Mouse (Mus musculus): Measurements from ENCODE around the gene a. TPM values are rescaled to one million over a fixed set of nuclear protein-coding genes. Genes with fewer than 3 reads are reported as not detected.
"Not testable (repeated sequence)": the region's sequence is repeated elsewhere in the genome, so short reads cannot be mapped to it uniquely, and the experiment has no call there.

Gene a
- polyA plus RNA-seq, 1 experiment from 2014 or later = 0.94 TPM

DNA sequence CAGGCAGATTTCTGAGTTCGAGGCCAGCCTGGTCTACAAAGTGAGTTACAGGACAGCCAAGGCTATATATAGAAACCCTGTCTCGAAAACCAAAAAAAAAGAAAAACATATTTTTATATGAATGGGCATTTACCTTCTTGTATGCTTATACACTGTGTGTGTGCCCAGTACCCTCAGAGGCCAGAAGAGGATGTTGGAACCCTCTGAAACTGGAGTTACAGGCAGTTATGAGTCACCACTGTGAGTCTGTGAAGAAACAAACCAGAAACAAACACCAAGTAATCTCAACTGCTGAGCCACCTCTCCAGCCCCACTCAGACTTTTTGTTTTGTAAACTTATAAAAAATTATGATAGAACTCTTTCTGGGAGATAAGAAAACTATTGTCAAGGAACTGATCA, 255.6 kb downstream of the a start:
- H3K9me3 ChIP-seq (replicated peaks) = no peaks in the 10 kb centered on the region
- DNase-seq (ENCODE audit: low spot score) = no peak
- H3K27me3 ChIP-seq (ENCODE audit: low read depth, poor library complexity, severe bottlenecking) = 0 out of 2 replicates have a peak, but pooled peaks cover 3% of the 10 kb centered on the region
- no peak overlapping the region for H3K4me3 ChIP-seq
- WGBS = 85% methylated on average over 2 of the region's 2 CpGs
- no peaks in the 10 kb centered on the region for H3K36me3 ChIP-seq
- peaks cover 16% of the 10 kb centered on the region for H3K4me1 ChIP-seq
- H3K27ac ChIP-seq (replicated peaks) = no peak overlapping the region

DNA sequence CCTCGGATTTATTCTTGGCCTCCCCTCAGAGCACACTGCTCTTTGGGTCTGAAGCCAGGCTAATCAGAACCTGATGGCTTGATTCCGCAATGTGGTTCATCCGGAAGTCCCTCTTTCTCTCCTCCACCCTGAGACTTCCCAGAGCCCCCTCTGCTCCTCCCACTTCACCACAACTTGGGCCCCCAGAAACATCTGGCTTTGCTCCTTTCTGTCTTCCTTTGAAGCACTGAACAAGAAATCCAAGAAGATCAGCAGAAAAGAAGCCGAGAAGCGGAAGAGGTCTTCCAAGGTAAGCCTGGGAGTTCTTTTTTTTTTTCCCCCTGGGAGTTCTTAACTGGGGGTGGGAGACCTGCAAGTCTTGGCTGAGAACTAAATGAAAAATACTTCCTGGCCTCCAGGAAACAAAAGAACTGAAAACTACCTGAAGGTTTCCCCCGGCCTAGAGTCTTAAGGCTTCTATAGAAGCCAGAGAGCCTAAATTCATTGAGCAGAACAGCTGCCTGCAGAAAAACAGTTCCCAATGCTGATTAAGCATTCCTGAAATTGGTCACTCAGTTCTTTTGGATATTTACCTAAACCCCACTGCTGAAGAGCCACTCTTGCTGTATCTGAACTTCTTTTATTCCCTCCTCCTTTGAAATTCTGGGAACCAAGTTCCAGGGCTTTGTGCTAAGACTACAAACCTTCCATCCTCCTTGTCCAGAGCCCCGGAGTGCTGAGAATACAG, 256.4 kb downstream of the a start:
- Histone ChIP-seq H3K4me1 (peaks cover 18% of the 10 kb centered on the region), H3K9me3 (replicated peaks) (no peaks in the 10 kb centered on the region), H3K36me3 (no peaks in the 10 kb centered on the region), H3K27ac (replicated peaks) (no peak overlapping the region), H3K4me3 (no peak overlapping the region), H3K27me3 (ENCODE audit: low read depth, poor library complexity, severe bottlenecking) (0 out of 2 replicates have a peak, but pooled peaks cover 3% of the 10 kb centered on the region)
- 56% methylated on average over 7 of the region's 7 CpGs for WGBS
- DNase-seq (ENCODE audit: low spot score) = no peak

- Histone ChIP-seq H3K36me3 (no peaks in the 10 kb centered on the region), H3K9me3 (replicated peaks) (no peaks in the 10 kb centered on the region), H3K4me3 (peak overlapping the region; percentile 72), H3K27ac (replicated peaks) (peak overlapping the region; percentile 96), H3K27me3 (ENCODE audit: low read depth, poor library complexity, severe bottlenecking) (0 out of 2 replicates have a peak, but pooled peaks cover 3% of the 10 kb centered on the region), H3K4me1 (peaks cover 18% of the 10 kb centered on the region)
- no peak for DNase-seq (ENCODE audit: low spot score)
- WGBS = 24% methylated on average over 5 of the region's 5 CpGs
These were observed 258.9 kb downstream of the a start for GRCm38 (mm10) chr2:155050108-155050503.

GRCm38 (mm10) chr2:155050504-155051236, 259.5 kb downstream of the a start:
- no peaks in the 10 kb centered on the region for H3K36me3 ChIP-seq
- H3K4me3 ChIP-seq = peak overlapping the region; percentile 72
- H3K27ac ChIP-seq (replicated peaks) = peak overlapping the region; percentile 96
- H3K27me3 ChIP-seq (ENCODE audit: low read depth, poor library complexity, severe bottlenecking) = 0 out of 2 replicates have a peak, but pooled peaks cover 3% of the 10 kb centered on the region
- WGBS = under 1% methylated on average over 45 of the region's 45 CpGs
- no peaks in the 10 kb centered on the region for H3K9me3 ChIP-seq (replicated peaks)
- DNase-seq (ENCODE audit: low spot score) = peak; percentile 97
- peaks cover 18% of the 10 kb centered on the region for H3K4me1 ChIP-seq

DNA sequence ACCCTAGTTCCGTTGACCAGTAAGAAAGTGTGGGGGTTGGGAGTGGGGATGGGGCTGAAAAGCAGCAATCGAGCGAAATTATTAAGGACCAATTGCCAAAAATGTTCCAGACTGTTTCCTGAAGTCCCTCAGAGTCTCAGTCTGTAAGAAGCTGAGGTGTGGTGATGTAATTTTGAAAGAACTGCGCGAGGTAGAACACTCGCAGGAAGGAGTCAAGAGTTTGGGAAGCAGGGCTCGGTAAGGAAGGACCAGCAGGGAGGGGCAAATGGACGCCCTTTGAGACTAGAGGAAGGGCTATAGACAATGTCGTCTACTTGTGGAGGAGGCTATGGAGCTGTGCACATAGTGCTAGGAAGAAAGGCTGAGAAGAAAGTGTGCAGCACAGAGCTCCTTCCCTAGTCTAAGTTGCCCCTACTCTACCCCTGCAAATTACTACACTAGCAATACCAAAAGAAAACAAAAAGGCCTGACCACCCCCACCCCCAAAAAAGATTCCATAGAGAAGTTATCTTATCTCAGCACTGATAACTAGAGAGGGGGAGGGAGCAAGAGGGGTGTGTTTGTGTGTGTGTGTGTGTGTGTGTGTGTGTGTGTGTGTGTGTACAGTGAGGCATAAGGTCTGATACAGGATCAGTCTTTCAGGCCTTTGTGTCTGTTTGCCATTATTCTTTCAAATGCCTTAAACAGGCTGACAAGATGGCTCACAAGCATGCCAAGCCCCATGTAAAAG, 260.6 kb downstream of the a start:
- Histone ChIP-seq H3K27ac (replicated peaks) (peak overlapping the region; percentile 96), H3K9me3 (replicated peaks) (no peaks in the 10 kb centered on the region), H3K27me3 (ENCODE audit: low read depth, poor library complexity, severe bottlenecking) (0 out of 2 replicates have a peak, but pooled peaks cover 3% of the 10 kb centered on the region), H3K4me1 (peaks cover 18% of the 10 kb centered on the region), H3K36me3 (no peaks in the 10 kb centered on the region), H3K4me3 (peak overlapping the region; percentile 72)
- 28% methylated on average over 9 of the region's 9 CpGs for WGBS
- DNase-seq (ENCODE audit: low spot score) = no peak

- Histone ChIP-seq H3K9me3 (replicated peaks) (no peaks in the 10 kb centered on the region), H3K36me3 (no peaks in the 10 kb centered on the region), H3K27me3 (ENCODE audit: low read depth, poor library complexity, severe bottlenecking) (0 out of 2 replicates have a peak, but pooled peaks cover 3% of the 10 kb centered on the region), H3K4me3 (no peak overlapping the region), H3K4me1 (peaks cover 18% of the 10 kb centered on the region), H3K27ac (replicated peaks) (no peak overlapping the region)
- 83% methylated on average over 2 of the region's 2 CpGs for WGBS
- DNase-seq (ENCODE audit: low spot score) = no peak
These were observed 261.5 kb downstream of the a start for GRCm38 (mm10) chr2:155052681-155053080.

GRCm38 (mm10) chr2:155053512-155053911, 262.3 kb downstream of the a start:
- not testable (repeated sequence) for H3K9me3 ChIP-seq (replicated peaks); H3K27ac ChIP-seq (replicated peaks); H3K36me3 ChIP-seq; DNase-seq (ENCODE audit: low spot score); H3K4me3 ChIP-seq; H3K27me3 ChIP-seq (ENCODE audit: low read depth, poor library complexity, severe bottlenecking)
- 89% methylated on average over 8 of the region's 8 CpGs for WGBS
- peaks cover 18% of the 10 kb centered on the region for H3K4me1 ChIP-seq

DNA sequence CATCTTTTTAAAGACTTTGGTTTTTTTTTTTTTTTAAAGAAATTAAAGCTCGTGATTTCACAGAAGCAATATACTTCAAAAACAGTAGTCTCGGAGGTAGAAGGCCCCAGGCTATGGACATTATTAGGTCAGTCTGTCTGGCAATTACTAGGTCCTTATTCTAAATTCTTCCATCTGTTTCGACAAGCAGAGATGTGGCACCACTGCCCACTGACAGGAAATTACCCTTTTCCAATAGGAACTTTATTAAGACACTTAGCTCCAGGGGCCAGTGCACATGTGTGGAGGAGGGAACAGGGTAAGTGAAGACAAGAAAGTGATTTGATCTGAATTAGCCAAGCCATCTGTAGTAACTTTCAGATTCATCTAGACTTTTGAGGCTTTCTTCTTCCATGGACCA, 263.5 kb downstream of the a start:
- Histone ChIP-seq H3K27ac (replicated peaks) (no peak overlapping the region), H3K9me3 (replicated peaks) (no peaks in the 10 kb centered on the region), H3K27me3 (ENCODE audit: low read depth, poor library complexity, severe bottlenecking) (no peaks in the 10 kb centered on the region), H3K4me3 (no peak overlapping the region), H3K36me3 (peaks cover 8% of the 10 kb centered on the region), H3K4me1 (peaks cover 18% of the 10 kb centered on the region)
- WGBS = 90% methylated on average over 3 of the region's 3 CpGs
- DNase-seq (ENCODE audit: low spot score) = no peak

DNA sequence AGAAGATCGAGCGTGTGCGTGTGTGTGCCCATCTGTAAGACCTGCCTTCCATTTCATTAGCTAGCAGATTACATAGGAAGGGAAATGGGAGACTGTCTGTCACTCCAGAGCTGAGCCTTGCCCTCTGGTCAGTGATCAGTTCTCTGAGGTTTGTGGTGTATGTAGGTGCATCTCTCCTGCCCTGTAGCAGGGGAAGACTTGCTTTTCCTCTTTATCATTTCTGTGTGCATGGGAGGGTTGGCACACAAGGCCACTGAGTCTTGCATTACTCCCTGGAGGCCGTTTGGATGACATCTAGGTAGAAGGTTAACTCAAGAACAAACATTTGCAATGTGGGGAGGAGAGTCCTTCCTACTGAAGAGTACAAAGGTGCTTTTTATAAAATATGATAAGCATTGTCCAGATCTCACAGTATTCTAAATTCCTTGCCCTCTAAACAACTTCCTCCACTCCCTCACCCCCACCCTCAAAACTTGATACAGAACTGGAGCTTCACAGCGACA, 264.9 kb downstream of the a start:
- no peaks in the 10 kb centered on the region for H3K27me3 ChIP-seq (ENCODE audit: low read depth, poor library complexity, severe bottlenecking)
- H3K4me1 ChIP-seq = peaks cover 9% of the 10 kb centered on the region
- no peak overlapping the region for H3K27ac ChIP-seq (replicated peaks)
- DNase-seq (ENCODE audit: low spot score) = no peak
- peaks cover 16% of the 10 kb centered on the region for H3K36me3 ChIP-seq
- WGBS = 81% methylated on average over 5 of the region's 5 CpGs
- H3K4me3 ChIP-seq = no peak overlapping the region
- no peaks in the 10 kb centered on the region for H3K9me3 ChIP-seq (replicated peaks)

- H3K4me3 ChIP-seq = no peak overlapping the region
- WGBS = 71% methylated on average over 1 of the region's 1 CpGs
- peaks cover 28% of the 10 kb centered on the region for H3K36me3 ChIP-seq
- no peaks in the 10 kb centered on the region for H3K4me1 ChIP-seq
- H3K27me3 ChIP-seq (ENCODE audit: low read depth, poor library complexity, severe bottlenecking) = no peaks in the 10 kb centered on the region
- no peak overlapping the region for H3K27ac ChIP-seq (replicated peaks)
- no peaks in the 10 kb centered on the region for H3K9me3 ChIP-seq (replicated peaks)
- no peak for DNase-seq (ENCODE audit: low spot score)
These were observed 266.2 kb downstream of the a start for GRCm38 (mm10) chr2:155057361-155057760.

GRCm38 (mm10) chr2:155071027-155071426, 279.8 kb downstream of the a start:
- Histone ChIP-seq H3K27me3 (ENCODE audit: low read depth, poor library complexity, severe bottlenecking) (peaks cover 10% of the 10 kb centered on the region), H3K27ac (replicated peaks) (no peak overlapping the region), H3K36me3 (peaks cover 52% of the 10 kb centered on the region), H3K9me3 (replicated peaks) (no peaks in the 10 kb centered on the region), H3K4me1 (peaks cover 33% of the 10 kb centered on the region), H3K4me3 (no peak overlapping the region)
- WGBS = 91% methylated on average over 9 of the region's 9 CpGs
- no peak for DNase-seq (ENCODE audit: low spot score)

DNA sequence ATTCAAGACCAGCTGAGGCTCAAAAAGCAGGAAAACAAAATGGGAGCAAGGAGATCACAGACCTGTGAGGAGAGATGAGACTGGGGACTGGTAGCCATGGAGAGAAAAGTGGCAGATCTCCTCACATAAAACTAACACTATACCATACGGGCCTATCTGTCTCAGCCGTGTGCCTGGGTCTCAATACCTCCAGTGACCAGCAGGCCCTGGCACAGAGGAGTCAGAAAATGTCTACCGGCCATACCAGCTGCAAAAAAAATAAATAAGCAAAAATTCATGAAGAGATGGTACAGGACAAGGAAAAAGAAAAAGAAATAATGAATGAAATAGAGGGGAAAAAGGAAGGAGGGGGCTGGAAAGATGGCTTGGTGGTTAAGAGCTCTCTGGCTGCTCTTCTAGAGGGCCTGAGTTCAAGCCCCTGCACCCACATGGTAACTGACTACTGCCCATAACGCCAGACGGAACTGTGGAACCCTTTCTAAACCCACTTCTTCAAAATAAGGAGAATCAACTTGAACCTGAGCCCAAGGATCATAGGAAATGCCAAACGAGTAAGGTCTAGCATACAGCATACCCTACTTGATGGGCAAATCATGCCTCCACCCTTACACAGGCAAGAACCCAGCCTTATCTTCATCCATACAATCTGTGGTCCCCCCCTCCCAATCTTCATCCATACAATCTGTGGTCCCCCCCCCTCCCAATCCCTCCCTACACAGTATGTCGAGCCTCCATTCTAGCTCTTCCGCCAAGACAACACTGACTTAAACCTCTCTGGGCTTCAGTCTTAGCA, 281.3 kb downstream of the a start:
- 83% methylated on average over 8 of the region's 8 CpGs for WGBS
- Histone ChIP-seq H3K9me3 (replicated peaks) (no peaks in the 10 kb centered on the region), H3K36me3 (peaks cover 37% of the 10 kb centered on the region), H3K4me3 (peak overlapping the region; percentile 75), H3K27ac (replicated peaks) (no peak overlapping the region), H3K27me3 (ENCODE audit: low read depth, poor library complexity, severe bottlenecking) (peaks cover 13% of the 10 kb centered on the region), H3K4me1 (peaks cover 33% of the 10 kb centered on the region)
- DNase-seq (ENCODE audit: low spot score) = no peak

Measured in midbrain, embryonic 10.5 days (tissue).